Mouse (Mus musculus) adrenal gland, postnatal 36 days (tissue): ENCODE data around the gene Hoxc10. TPM values are rescaled to one million over a fixed set of nuclear protein-coding genes. Genes with fewer than 3 reads are reported as not detected.

Experiments
- DNase-seq, 2 experiments: peaks; one replicate each; pipeline ENCODE4 v3.0.0; 2021; ENCODE audit warnings: mixed read lengths in 1 of 2
- total RNA-seq, 2 experiments: library from RNA; stranded (reverse); gene quantifications; 2 replicates each; pipeline ENCODE4 v1.2.3; 2021

Gene Hoxc10
- total RNA-seq, 2 experiments from 2014 or later = 0.17 to 0.20 TPM

GRCm38 (mm10) chr15:102945185-102946077 is 21.2 kb upstream of the Hoxc10 start:
- no peak for DNase-seq

GRCm38 (mm10) chr15:102947276-102947675 is 19.3 kb upstream of the Hoxc10 start:
- DNase-seq = no peak

- DNase-seq = no peak
These were observed 17.8 kb upstream of the Hoxc10 start for GRCm38 (mm10) chr15:102948842-102949241.

- no peak for DNase-seq
These were observed 16.9 kb upstream of the Hoxc10 start for GRCm38 (mm10) chr15:102949696-102950095.

- no peak for DNase-seq
These were observed 15.7 kb upstream of the Hoxc10 start for GRCm38 (mm10) chr15:102950877-102951276.

- no peak for DNase-seq
These were observed 13.0 kb upstream of the Hoxc10 start for GRCm38 (mm10) chr15:102953561-102953960.

- DNase-seq = no peak
These were observed 12.2 kb upstream of the Hoxc10 start, which contains the start of gene Hoxc11 for GRCm38 (mm10) chr15:102954192-102955006. TSS of gene Hoxc11 (plus strand) at chr15:102954427.

- DNase-seq = no peak
These were observed 11.6 kb upstream of the Hoxc10 start for GRCm38 (mm10) chr15:102955007-102955382.

GRCm38 (mm10) chr15:102955833-102956640 is 10.6 kb upstream of the Hoxc10 start:
- no peak for DNase-seq

- no peak for DNase-seq
These were observed 9.7 kb upstream of the Hoxc10 start for GRCm38 (mm10) chr15:102956906-102957305.

- DNase-seq = no peak
These were observed 6.9 kb upstream of the Hoxc10 start for GRCm38 (mm10) chr15:102959663-102960191.

- no peak for DNase-seq
These were observed 4.9 kb upstream of the Hoxc10 start for GRCm38 (mm10) chr15:102961728-102962127.

- DNase-seq = no peak
These were observed 4.1 kb upstream of the Hoxc10 start for GRCm38 (mm10) chr15:102962492-102962891.

GRCm38 (mm10) chr15:102963259-102963658 is 3.3 kb upstream of the Hoxc10 start:
- DNase-seq = no peak

GRCm38 (mm10) chr15:102963671-102964640 is 2.6 kb upstream of the Hoxc10 start:
- DNase-seq = peak in 1 of 2 experiments; percentile 28

GRCm38 (mm10) chr15:102965003-102965891 is 1.3 kb upstream of the Hoxc10 start:
- DNase-seq = no peak

GRCm38 (mm10) chr15:102965892-102966775 is 462 bp upstream of the Hoxc10 start:
- peak; percentile 89 to 91 for DNase-seq

GRCm38 (mm10) chr15:102967312-102967510 is 615 bp downstream of the Hoxc10 start, which contains the start of gene Hoxc5:
TSS of gene Hoxc5 (plus strand) at chr15:102967443.
- no peak for DNase-seq
